Comparison of ENCODE assay signal across 17 mouse cellular contexts in genomic region chr4:102240754-102241427, GRCm38 (mm10).
A peak's percentile ranks its signal among the peaks of the same experiment; 100 is the strongest.
DNase-seq lines count a peak whose midpoint lies in the region; ATAC-seq and TF ChIP-seq lines count a peak whose summit lies in the region.
"Had no signal": no experiment of that assay in that cellular context is flagged by ENCODE, and none has a peak within 500 bp of the region (broad histone marks: within the 10 kb centered on the region; RNA-seq: fewer than 3 reads in every experiment).

No protein-coding gene starts in this region.

- H3K27ac ChIP-seq in forebrain, embryonic 13.5 days, result peak overlapping the region; percentile 60; the same call in 1 of the 2 replicates
- H3K27ac ChIP-seq in forebrain, embryonic 11.5 days (ENCODE audit: low read depth, low read length), result no peak overlapping the region
- peak overlapping the region; percentile 72; the same call in 1 of the 2 replicates for H3K27ac ChIP-seq in hindbrain, postnatal 0 days
- H3K27ac ChIP-seq in hindbrain, embryonic 16.5 days (ENCODE audit: low read depth, low read length), result no peak overlapping the region
- peak overlapping the region; percentile 63 for H3K27ac ChIP-seq in lung, embryonic 16.5 days (ENCODE audit: low read length)
- H3K27ac ChIP-seq in intestine, postnatal 0 days (ENCODE audit: low read depth, low read length), result no peak overlapping the region
- H3K27ac ChIP-seq: hindbrain, embryonic 10.5 days had no signal

- no peak overlapping the region for H3ac ChIP-seq in myocyte (ENCODE audit: control insufficient read depth, insufficient read length)

- DNase-seq in forebrain, embryonic 11.5 days (ENCODE audit: low spot score), result no peak
- DNase-seq in hindbrain, postnatal 0 days (ENCODE audit: low spot score), result peak; percentile 19
- no peak for DNase-seq in lung, postnatal 25 days (ENCODE audit: low spot score)
- DNase-seq: adrenal gland, adult 2 months; cerebellum, adult 11 months; cerebellum, postnatal 25 days; kidney, postnatal 14 days; lung, adult 18-20 months; thymus, postnatal 36 days had no signal

- 62% methylated on average over 8 of the region's 8 CpGs for WGBS in forebrain, embryonic 13.5 days
- 83% methylated on average over 8 of the region's 8 CpGs for WGBS in forebrain, embryonic 11.5 days
- 50% methylated on average over 8 of the region's 8 CpGs for WGBS in hindbrain, postnatal 0 days
- 55% methylated on average over 8 of the region's 8 CpGs for WGBS in hindbrain, embryonic 16.5 days
- WGBS in lung, embryonic 16.5 days, result 50% methylated on average over 8 of the region's 8 CpGs
- WGBS in intestine, postnatal 0 days, result 68% methylated on average over 8 of the region's 8 CpGs

- no peaks in the 10 kb centered on the region for H3K27me3 ChIP-seq in forebrain, embryonic 13.5 days
- no peaks in the 10 kb centered on the region for H3K27me3 ChIP-seq in forebrain, embryonic 11.5 days (ENCODE audit: control insufficient read depth, insufficient read depth, low read length)
- no peaks in the 10 kb centered on the region for H3K27me3 ChIP-seq in hindbrain, postnatal 0 days (ENCODE audit: insufficient read depth, low read length)
- H3K27me3 ChIP-seq in hindbrain, embryonic 16.5 days (replicated peaks; ENCODE audit: control insufficient read depth, insufficient read depth, low read length), result no peaks in the 10 kb centered on the region
- no peaks in the 10 kb centered on the region for H3K27me3 ChIP-seq in lung, embryonic 16.5 days (ENCODE audit: control insufficient read depth, insufficient read depth, low read depth, low read length)
- H3K27me3 ChIP-seq in myocyte (ENCODE audit: control insufficient read depth, insufficient read depth, insufficient read length), result no peaks in the 10 kb centered on the region
- no peaks in the 10 kb centered on the region for H3K27me3 ChIP-seq in intestine, postnatal 0 days (replicated peaks; ENCODE audit: control insufficient read depth, insufficient read depth, low read length)

- H3K4me2 ChIP-seq in forebrain, embryonic 13.5 days, result no peak overlapping the region
- H3K4me2 ChIP-seq in forebrain, embryonic 11.5 days (ENCODE audit: low read depth, low read length, severe bottlenecking), result no peak overlapping the region
- H3K4me2 ChIP-seq in hindbrain, postnatal 0 days (ENCODE audit: low read depth, low read length), result no peak overlapping the region
- H3K4me2 ChIP-seq in hindbrain, embryonic 16.5 days (ENCODE audit: low read length), result no peak overlapping the region
- H3K4me2 ChIP-seq in lung, embryonic 16.5 days (ENCODE audit: low read depth, low read length), result no peak overlapping the region
- peak overlapping the region; percentile 32 for H3K4me2 ChIP-seq in myocyte (ENCODE audit: low read depth)
- H3K4me2 ChIP-seq in intestine, postnatal 0 days (replicated peaks; ENCODE audit: low read depth), result no peak overlapping the region

- H3K36me3 ChIP-seq in forebrain, embryonic 13.5 days (ENCODE audit: poor library complexity, severe bottlenecking), result no peaks in the 10 kb centered on the region
- H3K36me3 ChIP-seq in forebrain, embryonic 11.5 days (ENCODE audit: control insufficient read depth, insufficient read depth, low read length), result no peaks in the 10 kb centered on the region
- H3K36me3 ChIP-seq in hindbrain, postnatal 0 days (ENCODE audit: insufficient read depth, low read length), result no peaks in the 10 kb centered on the region
- no peaks in the 10 kb centered on the region for H3K36me3 ChIP-seq in hindbrain, embryonic 16.5 days (ENCODE audit: control insufficient read depth, insufficient read depth, low read length)
- no peaks in the 10 kb centered on the region for H3K36me3 ChIP-seq in lung, embryonic 16.5 days (ENCODE audit: control insufficient read depth, insufficient read depth, low read length)
- H3K36me3 ChIP-seq in myocyte (ENCODE audit: control insufficient read depth, insufficient read depth), result no peaks in the 10 kb centered on the region
- no peaks in the 10 kb centered on the region for H3K36me3 ChIP-seq in intestine, postnatal 0 days (ENCODE audit: control insufficient read depth, insufficient read depth)
- H3K36me3 ChIP-seq: hindbrain, embryonic 10.5 days had no signal

- H3K79me2 ChIP-seq in myocyte (ENCODE audit: control insufficient read depth, insufficient read depth), result no peaks in the 10 kb centered on the region

- TF ChIP-seq POLR2A in myocyte (IDR thresholded peaks at IDR 0.05; ENCODE audit: insufficient read length, low read depth), result no peak

- no peaks in the 10 kb centered on the region for H3K9me3 ChIP-seq in forebrain, embryonic 13.5 days (replicated peaks)
- H3K9me3 ChIP-seq in forebrain, embryonic 11.5 days (ENCODE audit: control insufficient read depth, low read length), result no peaks in the 10 kb centered on the region
- H3K9me3 ChIP-seq in hindbrain, postnatal 0 days (ENCODE audit: low read length), result no peaks in the 10 kb centered on the region
- no peaks in the 10 kb centered on the region for H3K9me3 ChIP-seq in hindbrain, embryonic 16.5 days (ENCODE audit: control insufficient read depth, low read length)
- no peaks in the 10 kb centered on the region for H3K9me3 ChIP-seq in lung, embryonic 16.5 days (ENCODE audit: control insufficient read depth, low read length)
- no peaks in the 10 kb centered on the region for H3K9me3 ChIP-seq in intestine, postnatal 0 days (ENCODE audit: control insufficient read depth)
- H3K9me3 ChIP-seq: hindbrain, embryonic 10.5 days had no signal

- peaks cover 22% of the 10 kb centered on the region for H3K4me1 ChIP-seq in forebrain, embryonic 13.5 days
- H3K4me1 ChIP-seq in forebrain, embryonic 11.5 days (replicated peaks; ENCODE audit: control insufficient read depth, insufficient read depth, low read length), result no peaks in the 10 kb centered on the region
- peaks cover 9% of the 10 kb centered on the region; the same call in 1 of the 2 replicates for H3K4me1 ChIP-seq in hindbrain, postnatal 0 days (ENCODE audit: insufficient read depth, low read length)
- peaks cover 7% of the 10 kb centered on the region; the same call in 1 of the 2 replicates for H3K4me1 ChIP-seq in hindbrain, embryonic 16.5 days (ENCODE audit: control insufficient read depth, insufficient read depth, low read depth, low read length)
- H3K4me1 ChIP-seq in lung, embryonic 16.5 days (replicated peaks; ENCODE audit: control insufficient read depth, insufficient read depth, low read length), result peaks cover 9% of the 10 kb centered on the region
- H3K4me1 ChIP-seq in intestine, postnatal 0 days (replicated peaks; ENCODE audit: control insufficient read depth, insufficient read depth, low read length), result no peaks in the 10 kb centered on the region

- ATAC-seq in forebrain, embryonic 13.5 days, result peak; percentile 43; the same call in 1 of the 2 replicates
- no peak for ATAC-seq in forebrain, embryonic 11.5 days (replicated peaks; ENCODE audit: low FRiP score)
- ATAC-seq in hindbrain, postnatal 0 days, result no peak
- ATAC-seq in hindbrain, embryonic 16.5 days, result no peak
- peak; percentile 85 for ATAC-seq in lung, embryonic 16.5 days (ENCODE audit: low read depth)
- ATAC-seq in intestine, postnatal 0 days, result no peak
- ATAC-seq: intestine, embryonic 16.5 days; midbrain, embryonic 16.5 days had no signal

- no peak for TF ChIP-seq CTCF in hindbrain, postnatal 0 days (IDR thresholded peaks at IDR 0.05; ENCODE audit: low read depth)
- TF ChIP-seq CTCF in intestine, postnatal 0 days (IDR thresholded peaks at IDR 0.05; ENCODE audit: low read depth), result no peak

- no peak overlapping the region for H3K4me3 ChIP-seq in forebrain, embryonic 13.5 days
- no peak overlapping the region for H3K4me3 ChIP-seq in forebrain, embryonic 11.5 days (ENCODE audit: low read depth, low read length)
- H3K4me3 ChIP-seq in hindbrain, postnatal 0 days (ENCODE audit: low read length), result no peak overlapping the region
- H3K4me3 ChIP-seq in hindbrain, embryonic 16.5 days (ENCODE audit: low read length), result no peak overlapping the region
- no peak overlapping the region for H3K4me3 ChIP-seq in lung, embryonic 16.5 days (ENCODE audit: low read length)
- H3K4me3 ChIP-seq in myocyte, result no peak overlapping the region
- no peak overlapping the region for H3K4me3 ChIP-seq in intestine, postnatal 0 days (ENCODE audit: low read depth, low read length)
- H3K4me3 ChIP-seq: hindbrain, embryonic 10.5 days had no signal

- H3K9ac ChIP-seq in forebrain, embryonic 13.5 days, result no peak overlapping the region
- no peak overlapping the region for H3K9ac ChIP-seq in forebrain, embryonic 11.5 days (ENCODE audit: low read length)
- H3K9ac ChIP-seq in hindbrain, postnatal 0 days (replicated peaks; ENCODE audit: low read length), result no peak overlapping the region
- no peak overlapping the region for H3K9ac ChIP-seq in hindbrain, embryonic 16.5 days (ENCODE audit: low read depth, low read length)
- H3K9ac ChIP-seq in lung, embryonic 16.5 days (ENCODE audit: low read length), result no peak overlapping the region
- no peak overlapping the region for H3K9ac ChIP-seq in intestine, postnatal 0 days (ENCODE audit: low read depth, low read length)

TF ChIP-seq in myocyte, 11 proteins besides CTCF, POLR2A, EP300 and RAD21:
- TF ChIP-seq CEBPB (IDR thresholded peaks at IDR 0.05; ENCODE audit: insufficient read depth, poor library complexity, severe bottlenecking) (no peak), MAX (IDR thresholded peaks at IDR 0.05; ENCODE audit: low read depth) (no peak), MYOD1 (IDR thresholded peaks at IDR 0.05; ENCODE audit: control insufficient read depth in 1 of 3, insufficient read length in 2 of 3, low read depth in 2 of 3) (no peak), USF1 (IDR thresholded peaks at IDR 0.05; ENCODE audit: low read depth) (no peak)

Comparison
In these comparisons a context has a peak if more than half of its experiments do, and no peak if none do; other contexts are left out.
1. ATAC-seq: peak in forebrain, embryonic 13.5 days (single experiment) and lung, embryonic 16.5 days (single experiment); none in forebrain, embryonic 11.5 days (single experiment), hindbrain, postnatal 0 days (single experiment), hindbrain, embryonic 16.5 days (single experiment) and intestine, postnatal 0 days (single experiment).
2. H3K27ac ChIP-seq: peak in forebrain, embryonic 13.5 days (single experiment), hindbrain, postnatal 0 days (single experiment) and lung, embryonic 16.5 days (single experiment); none in forebrain, embryonic 11.5 days (single experiment), hindbrain, embryonic 16.5 days (single experiment) and intestine, postnatal 0 days (single experiment).